Mouse (Mus musculus) mouse trophoblast stem cell (cell line): ENCODE measurements around the gene Gm14214.

Experiments
- in situ Hi-C, 2 experiments: fragments of 300-500 bp; cut with MseI, MboI; formaldehyde crosslinking; loops; 2 replicates in 1 of 2; 3 replicates in 1 of 2; pipeline ENCODE4 v1.15.1; 2025

Gene Gm14214

DNA sequence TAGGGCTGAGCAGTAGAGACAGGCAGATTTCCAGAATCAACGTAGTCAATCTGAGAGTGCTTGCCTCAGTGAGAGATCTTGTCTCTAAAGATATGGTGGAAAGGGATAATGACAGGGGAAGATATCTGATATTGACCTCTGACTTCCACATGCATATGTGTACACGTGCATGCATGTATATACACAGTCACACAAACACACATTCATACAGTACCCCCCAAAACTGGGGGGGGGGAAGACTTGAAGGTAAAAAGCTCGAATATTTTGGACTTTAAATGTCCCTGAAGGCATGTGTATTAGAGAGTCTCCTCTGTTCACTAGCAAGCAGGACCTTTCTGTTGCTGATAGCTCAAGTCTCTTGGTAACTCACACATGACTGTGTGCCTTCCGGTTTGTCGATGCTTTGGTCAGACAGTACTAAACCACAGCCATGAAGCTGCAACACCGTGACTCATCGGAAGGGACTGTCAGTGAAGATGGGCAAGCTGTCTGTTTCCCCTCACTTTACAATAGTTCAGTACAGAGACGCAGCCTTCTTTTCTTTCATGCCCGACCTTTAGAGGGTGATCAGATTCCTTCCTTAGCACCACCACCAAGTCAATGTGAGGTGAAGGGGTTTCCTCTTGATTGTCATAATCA lies 37.2 kb downstream of the Gm14214 start:
- in situ Hi-C loops = no loop called here

DNA sequence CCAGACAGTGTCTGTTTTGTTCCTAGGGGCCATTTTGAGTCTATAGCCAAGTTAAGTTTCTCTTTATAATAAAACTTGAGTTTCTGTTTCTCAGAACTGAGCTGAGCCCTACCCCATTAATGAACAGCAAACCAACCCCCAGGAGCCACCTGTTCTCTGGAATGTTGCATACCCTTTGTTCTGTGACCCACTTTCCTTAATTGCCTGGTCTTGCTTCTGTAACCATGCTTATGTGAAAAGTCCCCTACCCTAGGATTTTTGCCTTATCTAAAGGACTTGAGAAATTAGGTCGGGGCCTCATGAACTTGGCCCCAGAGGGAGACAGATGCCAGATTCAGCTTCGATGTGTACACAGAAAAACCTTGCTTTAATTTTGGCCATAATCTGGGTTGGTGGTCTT lies 37.9 kb downstream of the Gm14214 start:
- in situ Hi-C loops = no loop called here

DNA sequence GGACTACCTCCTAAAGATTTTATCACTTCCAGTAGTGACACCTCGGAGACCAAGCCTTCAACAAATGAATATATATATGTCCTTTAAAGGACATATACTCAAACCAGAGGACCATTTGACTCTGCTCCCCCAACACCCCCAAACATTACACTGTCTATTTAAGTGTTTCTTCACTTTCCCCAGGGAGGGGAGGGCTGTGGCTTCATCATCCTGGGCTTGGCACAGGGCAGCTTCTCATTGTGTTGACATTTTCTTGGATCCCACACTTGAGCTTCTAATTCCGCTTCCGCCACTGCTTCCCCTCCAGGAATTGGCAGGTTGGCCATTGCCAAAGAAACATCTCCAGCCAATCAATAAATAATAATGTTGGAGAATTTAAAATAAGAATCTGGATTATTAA lies 39.0 kb downstream of the Gm14214 start:
- in situ Hi-C loops = no loop called here

GRCm38 (mm10) chr2:154729737-154730136 lies 40.1 kb downstream of the Gm14214 start:
- in situ Hi-C loops = no loop called here

DNA sequence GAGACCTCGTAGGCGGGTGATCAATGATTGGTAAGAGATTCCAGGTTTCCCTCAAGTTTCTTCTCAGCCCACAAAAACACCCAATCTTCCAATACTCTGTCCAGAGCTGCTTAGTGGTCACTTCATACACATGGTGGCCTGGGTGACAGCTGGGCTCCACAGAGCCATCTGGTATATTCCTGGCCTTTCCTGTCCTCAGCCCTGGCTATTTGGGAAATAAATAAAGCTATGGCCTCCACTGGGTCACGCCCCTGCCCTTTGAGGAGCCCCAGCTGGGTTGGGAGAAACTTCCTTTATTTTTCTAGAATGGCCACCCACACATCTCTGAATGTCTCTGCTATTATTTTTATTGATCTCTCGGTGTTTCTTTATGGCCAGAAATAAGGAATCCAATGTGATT lies 46.4 kb downstream of the Gm14214 start:
- in situ Hi-C loops = no loop called here

DNA sequence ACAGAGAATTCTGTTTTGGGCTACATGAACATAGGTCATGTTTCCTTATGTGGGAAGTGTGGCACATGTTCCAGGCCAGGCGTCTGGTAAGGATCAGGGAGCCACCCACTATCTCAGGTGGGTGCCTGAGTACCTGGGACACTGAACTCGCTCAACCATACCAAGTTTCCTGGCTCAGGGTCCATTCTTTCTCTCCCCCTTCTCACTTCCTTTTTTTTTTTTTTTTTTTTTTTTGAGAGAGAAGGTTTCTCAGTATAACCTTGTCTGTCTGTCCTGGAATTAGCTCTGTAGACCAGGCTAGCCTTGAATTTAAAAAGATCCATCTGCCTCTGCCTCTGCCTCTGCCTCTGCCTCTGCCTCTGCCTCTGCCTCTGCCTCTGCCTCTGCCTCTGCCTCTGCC lies 49.5 kb downstream of the Gm14214 start:
- in situ Hi-C loops = no loop called here
